Mouse (Mus musculus) hindlimb bud, embryonic 11.5 days (tissue): ENCODE measurements around the gene Tmem209.

Source experiments
- DNase-seq: peaks from one replicate; pipeline ENCODE4 v3.0.0-alpha.2; 2012; ENCODE audit warnings: low read depth, low spot score; ENCODE audit errors: extremely low spot score

The Tmem209 gene

GRCm38 (mm10) chr6:30465586-30465985 lies 44.0 kb downstream of the Tmem209 start:
- no peak for DNase-seq

- no peak for DNase-seq
These were observed 46.8 kb downstream of the Tmem209 start for GRCm38 (mm10) chr6:30462822-30463221.

DNA sequence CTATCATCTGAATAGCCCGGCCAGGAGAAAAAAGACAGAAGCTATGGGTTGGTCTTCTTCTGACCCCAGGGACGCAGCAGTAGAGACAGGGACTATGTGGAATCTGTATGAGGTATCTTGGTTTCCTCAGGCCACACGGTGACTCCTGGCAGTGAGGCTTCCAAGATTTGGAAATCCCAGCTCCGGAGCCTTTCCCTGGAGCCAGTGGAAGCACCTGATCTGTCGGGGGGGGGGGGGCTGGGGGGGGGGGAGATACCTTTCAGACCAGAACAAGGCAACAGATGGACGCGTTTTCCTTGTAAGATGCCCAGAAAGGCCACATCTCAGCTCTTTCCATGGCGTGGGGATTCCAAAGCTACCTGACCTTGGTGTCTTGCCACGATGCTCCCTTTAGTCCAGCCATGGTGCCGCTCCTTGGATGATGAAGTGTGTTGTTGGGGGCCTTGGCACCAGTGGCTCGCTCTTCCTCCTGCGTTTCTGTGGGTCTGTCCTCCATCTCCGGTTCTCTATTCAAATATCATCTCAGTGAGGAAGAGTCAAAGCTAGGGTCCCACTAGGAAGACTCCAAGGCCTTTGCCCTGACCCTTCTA lies 47.7 kb downstream of the Tmem209 start:
- no peak for DNase-seq

GRCm38 (mm10) chr6:30460750-30461446 lies 48.7 kb downstream of the Tmem209 start:
- peak; percentile 94 for DNase-seq

- DNase-seq, result peak; percentile 31
These were observed 49.5 kb downstream of the Tmem209 start for GRCm38 (mm10) chr6:30459811-30460749.

- DNase-seq, result no peak
These were observed 50.4 kb downstream of the Tmem209 start for GRCm38 (mm10) chr6:30459056-30459747.

DNA sequence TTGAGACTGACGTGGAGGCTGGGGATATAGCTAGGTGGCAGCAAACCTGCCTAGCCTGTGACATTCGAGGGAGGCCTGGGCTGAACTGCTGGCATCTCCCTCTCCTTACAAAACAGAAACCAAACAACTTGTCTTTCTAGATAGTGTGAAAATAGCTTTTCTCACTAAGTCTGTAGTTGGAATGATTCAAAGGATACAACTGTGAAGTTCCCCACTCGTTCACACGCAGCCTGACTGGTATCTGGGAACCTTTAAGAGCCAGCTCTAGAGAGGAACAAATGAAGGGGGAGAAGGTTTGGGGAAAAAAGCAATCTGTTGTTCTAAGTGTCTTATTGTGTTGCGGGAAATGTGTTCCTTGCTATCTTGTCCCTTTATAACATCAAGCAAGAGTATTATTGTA lies 51.0 kb downstream of the Tmem209 start:
- DNase-seq, result no peak

DNA sequence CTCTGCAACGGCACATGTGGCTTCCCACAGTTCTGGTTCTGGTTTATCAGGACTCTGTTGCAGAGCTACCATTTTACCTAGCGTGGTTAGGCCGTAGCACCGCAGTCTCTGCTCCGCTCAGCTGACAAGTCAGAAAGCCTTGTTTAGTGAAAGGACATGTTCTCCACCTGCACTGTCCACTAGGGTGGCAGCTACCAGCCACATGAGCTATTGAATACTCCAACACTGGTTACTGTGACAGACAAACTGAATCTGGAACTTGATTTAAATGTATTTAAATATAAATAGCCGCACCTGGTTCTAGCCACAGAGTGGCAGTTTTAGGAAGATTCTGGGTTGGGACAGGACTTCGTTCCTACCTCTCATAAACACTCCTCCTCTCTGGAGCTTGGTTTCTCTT lies 52.6 kb downstream of the Tmem209 start:
- no peak for DNase-seq

- DNase-seq, result no peak
These were observed 70.0 kb downstream of the Tmem209 start for GRCm38 (mm10) chr6:30439576-30439975.

- no peak for DNase-seq
These were observed 72.5 kb downstream of the Tmem209 start for GRCm38 (mm10) chr6:30437054-30437453.

GRCm38 (mm10) chr6:30436476-30436875 lies 73.1 kb downstream of the Tmem209 start:
- no peak for DNase-seq

DNA sequence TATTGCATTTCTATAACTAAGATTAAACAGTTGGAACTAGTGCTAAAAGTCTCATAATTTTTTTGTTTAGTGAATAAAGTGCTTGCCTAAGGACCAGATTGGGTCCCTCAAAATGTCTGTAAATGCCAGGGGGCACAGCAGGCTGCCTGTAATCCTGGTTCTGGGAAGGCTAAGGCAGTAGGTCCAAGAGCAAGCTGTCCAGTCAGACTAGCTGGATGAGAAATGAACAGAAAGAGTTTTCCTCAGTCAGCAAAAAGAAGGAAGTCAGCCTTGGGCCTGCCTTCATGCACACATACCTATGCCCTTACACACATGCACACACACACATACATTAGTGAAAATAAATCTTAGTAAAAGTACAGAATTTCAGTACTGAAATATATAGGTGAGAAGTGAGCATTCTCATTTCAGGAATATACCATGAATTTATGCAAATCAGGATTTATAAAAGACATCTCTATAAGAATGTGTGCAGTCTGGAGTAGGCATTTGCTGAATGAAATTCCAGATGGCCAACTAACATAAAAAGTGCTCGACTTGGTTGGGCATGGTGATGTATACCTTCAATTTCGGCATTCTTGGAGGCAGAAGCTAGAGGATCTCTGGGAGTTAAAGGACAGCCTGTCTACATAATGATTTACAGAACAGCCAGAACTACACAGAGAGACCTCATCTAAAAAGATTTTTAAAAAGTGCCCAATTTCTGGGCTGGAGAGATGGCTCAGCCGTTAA lies 77.0 kb downstream of the Tmem209 start:
- no peak for DNase-seq
